Mouse (Mus musculus) leukemia stem cell, adult 10-12 weeks (primary cell): ENCODE results near the gene Olfr801. TPM values are rescaled to one million over a fixed set of nuclear protein-coding genes. Genes with fewer than 3 reads are reported as not detected.

Experiments used
- polyA plus RNA-seq: library from polyadenylated mRNA; stranded (reverse); fragments of >175 nt; gene quantifications from 2 replicates; pipeline ENCODE4 v1.2.3, GENCODE M21; 2012; ENCODE audit warnings: low replicate concordance

Gene Olfr801
- 0.06 TPM in 1 of 2 replicates, not detected in the other for polyA plus RNA-seq

GRCm38 (mm10) chr10:129673765-129674164 lies at the start of gene Olfr801:
Gene Olfr801, minus strand, starts transcription at chr10:129673865.

GRCm38 (mm10) chr10:129702910-129703309 lies 29.2 kb upstream of the Olfr801 start, which contains the start of gene Olfr804:
Gene Olfr804, plus strand, starts transcription at chr10:129703210.

GRCm38 (mm10) chr10:129694186-129694585 lies 20.5 kb upstream of the Olfr801 start, which contains the start of gene Olfr803:
Gene Olfr803, minus strand, starts transcription at chr10:129694286.

GRCm38 (mm10) chr10:129688069-129688468 lies 14.4 kb upstream of the Olfr801 start, which contains the start of gene Olfr802:
Gene Olfr802, minus strand, starts transcription at chr10:129688169.

GRCm38 (mm10) chr10:129657394-129657793 lies 16.3 kb downstream of the Olfr801 start, which contains the start of gene Olfr800:
Gene Olfr800, plus strand, starts transcription at chr10:129657694.

DNA sequence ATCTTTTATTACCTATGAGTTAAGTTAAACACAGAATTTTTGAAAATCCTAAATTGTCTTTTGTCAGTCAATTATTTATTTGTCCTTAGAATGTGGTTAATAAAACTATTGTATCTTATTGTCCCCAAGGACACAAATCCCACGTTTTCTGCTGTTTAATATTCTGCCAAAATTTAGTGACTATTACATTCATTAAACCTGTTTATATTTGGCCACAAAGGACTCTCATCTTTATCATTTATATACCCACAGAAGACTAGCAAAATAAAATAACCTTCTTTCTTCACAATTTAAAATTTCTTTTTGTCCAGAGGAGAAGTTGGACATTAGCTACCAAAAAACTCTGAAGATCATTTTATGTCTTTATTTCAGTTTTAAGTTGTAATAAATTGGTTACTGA lies 36.5 kb downstream of the Olfr801 start, which contains the start of gene Olfr799:
Olfr799 (plus strand) TSS at position 301 of the 400 bp plus-strand sequence.

GRCm38 (mm10) chr10:129627834-129628233 lies 45.8 kb downstream of the Olfr801 start, which contains the start of gene Olfr798:
Gene Olfr798, minus strand, starts transcription at chr10:129627934.

Other genes with a start within 250 kb of the Olfr801 start
- gene Olfr786, start 246.6 kb downstream of the Olfr801 start, polyA plus RNA-seq, result not detected in 2 replicates
- not detected in 2 replicates for gene Olfr787, start 212.0 kb downstream of the Olfr801 start, polyA plus RNA-seq
- gene Olfr788, start 202.9 kb downstream of the Olfr801 start, polyA plus RNA-seq, result not detected in 2 replicates
- gene Olfr789, start 189.1 kb downstream of the Olfr801 start, polyA plus RNA-seq, result not detected in 2 replicates
- not detected in 2 replicates for gene Olfr790, start 175.4 kb downstream of the Olfr801 start, polyA plus RNA-seq
- not detected in 2 replicates for gene Olfr791, start 152.1 kb downstream of the Olfr801 start, polyA plus RNA-seq
- gene Olfr792, start 134.7 kb downstream of the Olfr801 start, polyA plus RNA-seq, result not detected in 2 replicates
- gene Olfr794, start 106.2 kb downstream of the Olfr801 start, polyA plus RNA-seq, result not detected in 2 replicates
- gene Olfr796, start 61.3 kb downstream of the Olfr801 start, polyA plus RNA-seq, result not detected in 2 replicates
- gene Olfr798, start 45.9 kb downstream of the Olfr801 start, polyA plus RNA-seq, result not detected in 2 replicates
- not detected in 2 replicates for gene Olfr799, start 36.4 kb downstream of the Olfr801 start, polyA plus RNA-seq
- gene Olfr800, start 16.2 kb downstream of the Olfr801 start, polyA plus RNA-seq, result not detected in 2 replicates
- gene Olfr802, start 14.3 kb upstream of the Olfr801 start, polyA plus RNA-seq, result 0.05 TPM in 1 of 2 replicates, not detected in the other
- gene Olfr803, start 20.4 kb upstream of the Olfr801 start, polyA plus RNA-seq, result not detected in 2 replicates
- not detected in 2 replicates for gene Olfr804, start 29.3 kb upstream of the Olfr801 start, polyA plus RNA-seq
- not detected in 2 replicates for gene Olfr805, start 55.5 kb upstream of the Olfr801 start, polyA plus RNA-seq
- gene Olfr806, start 68.1 kb upstream of the Olfr801 start, polyA plus RNA-seq, result not detected in 2 replicates
- not detected in 2 replicates for gene Olfr807, start 83.9 kb upstream of the Olfr801 start, polyA plus RNA-seq
- not detected in 2 replicates for gene Olfr808, start 91.6 kb upstream of the Olfr801 start, polyA plus RNA-seq
- gene Olfr809, start 100.8 kb upstream of the Olfr801 start, polyA plus RNA-seq, result not detected in 2 replicates
- gene Olfr810, start 121.1 kb upstream of the Olfr801 start, polyA plus RNA-seq, result not detected in 2 replicates
- gene Olfr811, start 130.5 kb upstream of the Olfr801 start, polyA plus RNA-seq, result not detected in 2 replicates
- not detected in 2 replicates for gene Olfr812, start 172.2 kb upstream of the Olfr801 start, polyA plus RNA-seq
- not detected in 2 replicates for gene Olfr813, start 181.5 kb upstream of the Olfr801 start, polyA plus RNA-seq
- gene Olfr814, start 206.0 kb upstream of the Olfr801 start, polyA plus RNA-seq, result not detected in 2 replicates
- gene Olfr815, start 232.0 kb upstream of the Olfr801 start, polyA plus RNA-seq, result not detected in 2 replicates
- not detected in 2 replicates for gene Olfr816, start 241.7 kb upstream of the Olfr801 start, polyA plus RNA-seq